Comparison of ENCODE assay signal across 9 mouse cellular contexts in genomic region chr2:71814016-71814415, GRCm38 (mm10). TPM values are rescaled to one million over a fixed set of nuclear protein-coding genes. Genes with fewer than 3 reads are reported as not detected.
DNase-seq lines count a peak whose midpoint lies in the region; ATAC-seq and TF ChIP-seq lines count a peak whose summit lies in the region.
"Had no signal": no experiment of that assay in that cellular context is flagged by ENCODE, and none has a peak within 500 bp of the region (broad histone marks: within the 10 kb centered on the region; RNA-seq: fewer than 3 reads in every experiment).

No protein-coding gene starts in this region.

- no peak for TF ChIP-seq POLR2A in kidney, adult 2 months (IDR thresholded peaks at IDR 0.05; ENCODE audit: low read depth, low read length)

- peaks cover 35% of the 10 kb centered on the region; the same call in 1 of the 2 replicates for H3K4me1 ChIP-seq in kidney, adult 2 months (ENCODE audit: control insufficient read depth, insufficient read depth, low read length)
- peaks cover 40% of the 10 kb centered on the region for H3K4me1 ChIP-seq in embryonic facial prominence, embryonic 15.5 days
- peaks cover 33% of the 10 kb centered on the region for H3K4me1 ChIP-seq in limb, embryonic 13.5 days

- H3K27ac ChIP-seq in kidney, adult 2 months (ENCODE audit: insufficient read depth, low read depth, low read length), result peak overlapping the region; percentile 11; the same call in 1 of the 2 replicates
- peak overlapping the region; percentile 34; the same call in 1 of the 2 replicates for H3K27ac ChIP-seq in embryonic facial prominence, embryonic 15.5 days (replicated peaks)
- no peak overlapping the region for H3K27ac ChIP-seq in limb, embryonic 13.5 days
- H3K27ac ChIP-seq: limb, embryonic 15.5 days had no signal

- ATAC-seq in embryonic facial prominence, embryonic 15.5 days (ENCODE audit: insufficient number of reproducible peaks, low FRiP score, low TSS enrichment, low read depth), result peak; percentile 64
- no peak for ATAC-seq in limb, embryonic 13.5 days (ENCODE audit: low FRiP score, low read depth)

- H3K4me2 ChIP-seq in embryonic facial prominence, embryonic 15.5 days (replicated peaks), result no peak overlapping the region
- H3K4me2 ChIP-seq in limb, embryonic 13.5 days (replicated peaks), result no peak overlapping the region
- H3K4me2 ChIP-seq: limb, embryonic 15.5 days had no signal

- no peak overlapping the region for H3K9ac ChIP-seq in embryonic facial prominence, embryonic 15.5 days
- H3K9ac ChIP-seq in limb, embryonic 13.5 days, result 0 out of 2 replicates have a peak overlapping the region, but pooled peaks have one; percentile 13
- H3K9ac ChIP-seq: limb, embryonic 15.5 days had no signal

- H3K4me3 ChIP-seq in kidney, adult 2 months (ENCODE audit: insufficient read depth, low read depth, low read length), result no peak overlapping the region
- no peak overlapping the region for H3K4me3 ChIP-seq in embryonic facial prominence, embryonic 15.5 days (replicated peaks)
- no peak overlapping the region for H3K4me3 ChIP-seq in limb, embryonic 13.5 days
- H3K4me3 ChIP-seq: limb, embryonic 15.5 days had no signal

- H3K9me3 ChIP-seq in embryonic facial prominence, embryonic 15.5 days (replicated peaks), result no peaks in the 10 kb centered on the region
- H3K9me3 ChIP-seq in limb, embryonic 13.5 days, result no peaks in the 10 kb centered on the region
- H3K9me3 ChIP-seq: limb, embryonic 15.5 days had no signal

- H3K36me3 ChIP-seq in kidney, adult 2 months (ENCODE audit: control insufficient read depth, insufficient read depth, low read length), result no peaks in the 10 kb centered on the region
- H3K36me3 ChIP-seq in embryonic facial prominence, embryonic 15.5 days, result no peaks in the 10 kb centered on the region
- no peaks in the 10 kb centered on the region for H3K36me3 ChIP-seq in limb, embryonic 13.5 days

- WGBS in kidney, adult 2 months, result 15% methylated on average over 3 of the region's 3 CpGs
- 45% methylated on average over 3 of the region's 3 CpGs for WGBS in embryonic facial prominence, embryonic 15.5 days
- WGBS in limb, embryonic 13.5 days, result 45% methylated on average over 3 of the region's 3 CpGs

- DNase-seq in kidney, adult 2 months, result peak; percentile 73
- no peak for DNase-seq in kidney, adult 11 months
- peak; percentile 89 for DNase-seq in naive thymus-derived CD4-positive, alpha-beta T cell, adult 2 months (ENCODE audit: low read depth)
- DNase-seq in right cerebral cortex, postnatal 4 days, result no peak
- no peak for DNase-seq in frontal cortex, adult 2 months (ENCODE audit: extremely low spot score in 1 of 2, low spot score in 1 of 2)
- DNase-seq in layer of hippocampus, postnatal 25 days (ENCODE audit: extremely low spot score in 1 of 2, low spot score in 1 of 2), result no peak

- H3K27me3 ChIP-seq in kidney, adult 2 months (replicated peaks; ENCODE audit: control insufficient read depth, insufficient read depth, low read length), result no peaks in the 10 kb centered on the region
- no peaks in the 10 kb centered on the region for H3K27me3 ChIP-seq in embryonic facial prominence, embryonic 15.5 days
- no peaks in the 10 kb centered on the region for H3K27me3 ChIP-seq in limb, embryonic 13.5 days
- H3K27me3 ChIP-seq: limb, embryonic 15.5 days had no signal

- no peak for TF ChIP-seq CTCF in kidney, adult 2 months (conservative IDR thresholded peaks at IDR 0.05; ENCODE audit: insufficient read depth, insufficient read length, low read depth, low read length)

RNA-seq across cellular contexts. Expression of gene Pdk1, which starts 59.0 kb away (rescaled TPM):
- polyA plus RNA-seq in kidney, adult 2 months (2012; rRNA removed), result 12.0 and 16.7 TPM in 2 replicates
- 49.0 and 58.1 TPM in 2 replicates for polyA plus RNA-seq in embryonic facial prominence, embryonic 15.5 days (2015; fragmentation: Nextera tagmentation; extraction: Ambion mirVana)
- 55.2 and 58.7 TPM in 2 replicates for polyA plus RNA-seq in limb, embryonic 13.5 days (2015; fragmentation: Nextera tagmentation; extraction: Ambion mirVana)
- polyA plus RNA-seq in frontal cortex, adult 2 months (2012; rRNA removed), result 26.7 and 28.5 TPM in 2 replicates
- total RNA-seq in layer of hippocampus, postnatal 25 days (2021), result 10 to 100 TPM; 35.6 to 37.4 TPM

Comparison
In these comparisons a context has a peak if more than half of its experiments do, and no peak if none do; other contexts are left out.
1. DNase-seq: peak in kidney, adult 2 months (single experiment) and naive thymus-derived CD4-positive, alpha-beta T cell, adult 2 months (single experiment); none in kidney, adult 11 months (single experiment), right cerebral cortex, postnatal 4 days (single experiment), frontal cortex, adult 2 months (0 of 2) and layer of hippocampus, postnatal 25 days (0 of 2).